Mouse (Mus musculus) midbrain, embryonic 15.5 days (tissue): ENCODE data around the gene Elp4. TPM values are rescaled to one million over a fixed set of nuclear protein-coding genes. Genes with fewer than 3 reads are reported as not detected.

Experiments
- ATAC-seq: fragments of 200-750 bp; cut with Nextera tagmentation; replicated peaks from 2 replicates; pipeline ENCODE4 v1.8.0; 2017; ENCODE audit warnings: moderate TSS enrichment
- H3K27ac ChIP-seq: fragments of 300-500 bp; sonication (generic); 2 replicates; pipeline ENCODE4 v1.5.1; 2015; ENCODE audit warnings: mild to moderate bottlenecking, inconsistent platforms
- H3K27me3 ChIP-seq: fragments of 300-500 bp; sonication (generic); replicated peaks from 2 replicates; pipeline ENCODE4 v1.6.1; 2015; ENCODE audit warnings: inconsistent platforms
- H3K36me3 ChIP-seq: fragments of 300-500 bp; sonication (generic); replicated peaks from 2 replicates; pipeline ENCODE4 v1.6.1; 2015; ENCODE audit warnings: inconsistent platforms
- H3K4me1 ChIP-seq: fragments of 300-500 bp; sonication (generic); 2 replicates; pipeline ENCODE4 v1.6.1; 2015; ENCODE audit warnings: inconsistent platforms
- H3K4me2 ChIP-seq: fragments of 300-500 bp; sonication (generic); 2 replicates; pipeline ENCODE4 v1.6.1; 2015; ENCODE audit warnings: inconsistent platforms, mild to moderate bottlenecking, moderate library complexity
- H3K4me3 ChIP-seq: fragments of 300-500 bp; sonication (generic); 2 replicates; pipeline ENCODE4 v1.5.1; 2015; ENCODE audit warnings: mild to moderate bottlenecking, inconsistent platforms
- H3K9ac ChIP-seq: fragments of 300-500 bp; sonication (generic); 2 replicates; pipeline ENCODE4 v1.6.1; 2015; ENCODE audit warnings: mild to moderate bottlenecking, inconsistent platforms
- H3K9me3 ChIP-seq: fragments of 300-500 bp; sonication (generic); 2 replicates; pipeline ENCODE4 v1.6.1; 2016; ENCODE audit warnings: inconsistent platforms
- WGBS: fragments of 180-500 bp; shearing (Covaris S2); methylation state at CpG from one replicate; pipeline ENCODE4 v1.1.7; 2015; ENCODE audit warnings: mixed read lengths; 5-methylcytosine and 5-hydroxymethylcytosine counted together
- polyA plus RNA-seq: library from polyadenylated mRNA; unstranded; fragments of >200 nt; fragmentation: Nextera tagmentation; extraction: Ambion mirVana; gene quantifications from 2 replicates; pipeline ENCODE4 v1.2.1, GENCODE M21; 2015

The Elp4 gene
- polyA plus RNA-seq, 1 experiment from 2014 or later, result 34.4 TPM

DNA sequence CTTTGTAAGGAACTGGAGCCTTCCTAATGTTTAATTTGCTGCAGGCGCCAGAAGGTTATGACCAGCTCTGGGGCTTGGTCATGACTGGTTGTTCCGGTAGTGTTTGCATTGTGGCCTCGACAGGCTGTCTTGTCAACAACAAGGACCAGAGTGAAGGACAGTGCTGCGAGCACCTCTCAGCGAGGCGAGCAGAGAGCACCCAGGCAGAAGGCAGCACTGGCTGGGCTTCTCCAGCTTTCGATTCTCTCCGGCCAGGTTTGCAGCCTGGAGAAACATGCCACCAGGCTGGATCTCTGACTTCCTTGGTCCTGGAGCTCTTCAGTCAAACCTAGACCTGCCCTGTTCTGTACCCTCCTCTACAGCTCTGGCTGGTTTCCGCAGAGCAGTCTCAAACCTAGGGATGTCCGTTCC is 241.3 kb downstream of the Elp4 start:
- no peak for ATAC-seq
- H3K4me1 ChIP-seq, result peaks cover 11% of the 10 kb centered on the region
- no peak overlapping the region for H3K9ac ChIP-seq
- no peak overlapping the region for H3K27ac ChIP-seq
- no peaks in the 10 kb centered on the region for H3K9me3 ChIP-seq
- no peak overlapping the region for H3K4me2 ChIP-seq
- WGBS, result 7% methylated on average over 10 of the region's 10 CpGs
- H3K27me3 ChIP-seq, result peaks cover 85% of the 10 kb centered on the region
- H3K36me3 ChIP-seq, result no peaks in the 10 kb centered on the region
- H3K4me3 ChIP-seq, result no peak overlapping the region

DNA sequence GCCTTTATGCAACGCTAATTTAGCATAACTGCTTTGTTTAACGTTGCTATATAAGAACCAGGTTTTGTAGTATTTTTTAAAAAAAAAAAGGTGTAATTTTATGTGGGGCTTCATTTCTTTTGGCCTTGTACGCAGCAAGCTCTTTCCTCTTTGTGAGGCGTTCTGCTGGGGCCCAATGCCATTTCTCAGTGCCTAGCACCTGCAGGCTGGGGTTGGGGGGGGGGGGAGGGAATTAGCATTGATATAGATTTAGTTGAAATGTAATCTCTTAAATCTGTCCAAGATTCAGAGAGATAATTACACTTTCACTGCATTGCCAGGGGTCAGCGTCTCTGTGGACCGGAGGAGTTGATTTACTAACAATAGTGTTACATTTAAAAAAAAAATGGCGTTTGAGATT is 241.8 kb downstream of the Elp4 start:
- H3K36me3 ChIP-seq, result no peaks in the 10 kb centered on the region
- no peak for ATAC-seq
- peaks cover 11% of the 10 kb centered on the region for H3K4me1 ChIP-seq
- H3K9ac ChIP-seq, result no peak overlapping the region
- H3K9me3 ChIP-seq, result no peaks in the 10 kb centered on the region
- no peak overlapping the region for H3K4me2 ChIP-seq
- H3K4me3 ChIP-seq, result no peak overlapping the region
- H3K27ac ChIP-seq, result no peak overlapping the region
- WGBS, result 9% methylated on average over 7 of the region's 7 CpGs
- peaks cover 84% of the 10 kb centered on the region for H3K27me3 ChIP-seq

GRCm38 (mm10) chr2:105662121-105662520 is 242.2 kb downstream of the Elp4 start:
- H3K27ac ChIP-seq, result no peak overlapping the region

GRCm38 (mm10) chr2:105661623-105662066 is 242.7 kb downstream of the Elp4 start:
- H3K27ac ChIP-seq, result no peak overlapping the region
- peaks cover 84% of the 10 kb centered on the region for H3K27me3 ChIP-seq
- ATAC-seq, result 0 out of 2 replicates have a peak, but pooled peaks have one; percentile 57
- H3K9ac ChIP-seq, result no peak overlapping the region
- H3K36me3 ChIP-seq, result no peaks in the 10 kb centered on the region
- no peak overlapping the region for H3K4me2 ChIP-seq
- H3K4me3 ChIP-seq, result no peak overlapping the region
- peaks cover 7% of the 10 kb centered on the region for H3K4me1 ChIP-seq
- WGBS, result 2% methylated on average over 18 of the region's 18 CpGs
- H3K9me3 ChIP-seq, result no peaks in the 10 kb centered on the region

More at GRCm38 (mm10) chr2:105662121-105662520, 242.2 kb downstream of the Elp4 start:
- Histone ChIP-seq H3K9ac (no peak overlapping the region), H3K4me2 (no peak overlapping the region), H3K9me3 (no peaks in the 10 kb centered on the region), H3K36me3 (no peaks in the 10 kb centered on the region), H3K27me3 (peaks cover 84% of the 10 kb centered on the region), H3K4me3 (no peak overlapping the region), H3K4me1 (peaks cover 11% of the 10 kb centered on the region)
- WGBS, result 5% methylated on average over 16 of the region's 16 CpGs
- no peak for ATAC-seq

GRCm38 (mm10) chr2:105660874-105661622 is 243.3 kb downstream of the Elp4 start:
- 0 out of 2 replicates have a peak, but pooled peaks have one; percentile 3 for ATAC-seq
- H3K4me2 ChIP-seq, result 0 out of 2 replicates have a peak overlapping the region, but pooled peaks have one; percentile 14
- H3K9ac ChIP-seq, result no peak overlapping the region
- no peak overlapping the region for H3K27ac ChIP-seq
- no peaks in the 10 kb centered on the region for H3K9me3 ChIP-seq
- H3K36me3 ChIP-seq, result no peaks in the 10 kb centered on the region
- H3K4me3 ChIP-seq, result no peak overlapping the region
- peaks cover 7% of the 10 kb centered on the region for H3K4me1 ChIP-seq
- under 1% methylated on average over 26 of the region's 26 CpGs for WGBS
- peaks cover 83% of the 10 kb centered on the region for H3K27me3 ChIP-seq

DNA sequence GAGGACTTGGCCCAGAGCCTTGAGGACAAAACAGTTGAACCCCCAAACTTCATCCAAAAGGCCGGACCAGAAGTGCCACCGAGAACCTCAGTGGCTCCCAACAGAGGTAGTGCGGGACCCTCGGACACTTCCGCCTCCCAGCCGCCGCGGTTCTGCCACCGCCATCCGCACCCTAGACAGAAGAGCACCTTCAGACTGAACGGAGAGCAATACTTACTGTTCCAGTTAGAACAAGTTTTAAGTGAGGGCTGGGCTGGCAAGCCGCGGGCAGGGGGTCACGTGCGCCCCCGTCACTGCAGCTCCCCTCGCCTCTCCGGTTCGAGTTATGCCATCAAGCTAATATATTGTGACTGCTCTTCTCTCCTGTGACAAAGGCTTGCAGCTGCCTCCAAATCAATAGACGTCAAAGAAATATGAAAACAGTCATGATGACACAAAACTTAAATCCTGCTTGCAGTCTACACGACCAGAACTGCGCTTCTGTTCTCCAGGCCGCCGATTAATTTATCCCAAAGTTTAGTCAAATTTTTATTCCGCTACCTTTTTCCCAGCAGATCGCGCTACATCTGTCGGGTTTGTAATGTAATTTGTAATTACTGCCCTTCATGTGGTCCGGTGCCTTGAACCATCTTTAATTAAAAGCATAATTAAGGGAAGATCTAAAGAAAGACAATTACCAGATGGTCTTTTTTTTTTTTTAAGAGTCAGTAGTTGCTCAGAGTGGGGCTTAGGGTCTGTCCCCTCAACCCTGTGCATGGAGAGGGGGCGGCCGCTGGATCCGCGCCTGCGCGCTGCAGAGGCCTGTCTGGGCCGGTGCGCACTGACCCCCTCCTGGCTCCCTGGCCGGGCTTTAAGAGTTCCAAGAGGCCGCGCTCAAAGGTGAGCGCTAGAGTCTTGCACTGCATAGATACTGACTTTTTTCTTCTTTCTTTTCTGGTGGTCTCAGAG is 244.2 kb downstream of the Elp4 start:
- H3K4me1 ChIP-seq, result peaks cover 7% of the 10 kb centered on the region
- H3K4me2 ChIP-seq, result peak overlapping the region; percentile 14; the same call in 1 of the 2 replicates
- H3K9me3 ChIP-seq, result no peaks in the 10 kb centered on the region
- H3K27me3 ChIP-seq, result peaks cover 83% of the 10 kb centered on the region
- peak; percentile 43 for ATAC-seq
- H3K27ac ChIP-seq, result no peak overlapping the region
- WGBS, result 2% methylated on average over 41 of the region's 41 CpGs
- no peak overlapping the region for H3K4me3 ChIP-seq
- no peaks in the 10 kb centered on the region for H3K36me3 ChIP-seq
- H3K9ac ChIP-seq, result no peak overlapping the region

DNA sequence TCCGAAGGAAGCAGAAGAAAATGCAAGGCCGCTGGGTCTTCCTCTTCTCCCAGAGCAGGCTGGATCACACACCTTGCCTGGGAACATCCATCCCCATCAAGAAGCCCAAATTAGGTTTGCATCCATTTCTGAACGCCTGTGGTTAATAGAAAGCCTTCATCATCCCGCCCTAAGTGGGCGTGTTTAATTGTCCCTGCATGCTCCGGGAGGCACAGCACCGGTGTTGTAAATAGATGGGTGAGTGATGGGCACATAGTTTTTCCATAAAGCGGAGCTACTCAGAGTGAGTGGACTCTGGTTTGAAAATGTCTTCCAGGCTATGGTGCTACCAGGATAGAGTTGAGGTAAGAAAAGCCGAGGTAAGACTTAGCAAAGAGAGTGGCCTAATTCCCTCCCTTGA is 245.0 kb downstream of the Elp4 start:
- ATAC-seq, result no peak
- Histone ChIP-seq H3K9me3 (no peaks in the 10 kb centered on the region), H3K4me1 (peaks cover 7% of the 10 kb centered on the region), H3K4me3 (no peak overlapping the region), H3K27me3 (peaks cover 83% of the 10 kb centered on the region), H3K9ac (no peak overlapping the region), H3K27ac (no peak overlapping the region), H3K36me3 (no peaks in the 10 kb centered on the region), H3K4me2 (no peak overlapping the region)
- WGBS, result 11% methylated on average over 9 of the region's 9 CpGs

GRCm38 (mm10) chr2:105656456-105656855 is 247.9 kb downstream of the Elp4 start:
- no peak for ATAC-seq
- Histone ChIP-seq H3K4me2 (no peak overlapping the region), H3K9me3 (no peaks in the 10 kb centered on the region), H3K36me3 (no peaks in the 10 kb centered on the region), H3K4me1 (peaks cover 7% of the 10 kb centered on the region), H3K27me3 (peaks cover 82% of the 10 kb centered on the region), H3K9ac (no peak overlapping the region), H3K27ac (no peak overlapping the region), H3K4me3 (no peak overlapping the region)
- 81% methylated on average over 8 of the region's 8 CpGs for WGBS

Other genes starting within 250 kb of the Elp4 start
- gene Pax6, start 235.7 kb downstream of the Elp4 start, polyA plus RNA-seq, result 22.5 and 23.3 TPM in 2 replicates
- gene Immp1l, start 74 bp upstream of the Elp4 start, polyA plus RNA-seq, result 82.6 and 86.3 TPM in 2 replicates
- gene Dnajc24, start 99.0 kb upstream of the Elp4 start, polyA plus RNA-seq, result 27.1 and 28.1 TPM in 2 replicates